Mouse (Mus musculus): Measurements from ENCODE around the gene Ptrh1.
A peak's percentile ranks its signal among the peaks of the same experiment; 100 is the strongest.

Gene Ptrh1

GRCm38 (mm10) chr2:32757056-32757845, 18.3 kb upstream of the Ptrh1 start, which contains the start of gene Tor2a:
TSS of gene Tor2a (plus strand) at chr2:32757234.
- peak; percentile 100 for DNase-seq

GRCm38 (mm10) chr2:32758503-32758902, 17.1 kb upstream of the Ptrh1 start:
- peak; percentile 94 for DNase-seq

DNA sequence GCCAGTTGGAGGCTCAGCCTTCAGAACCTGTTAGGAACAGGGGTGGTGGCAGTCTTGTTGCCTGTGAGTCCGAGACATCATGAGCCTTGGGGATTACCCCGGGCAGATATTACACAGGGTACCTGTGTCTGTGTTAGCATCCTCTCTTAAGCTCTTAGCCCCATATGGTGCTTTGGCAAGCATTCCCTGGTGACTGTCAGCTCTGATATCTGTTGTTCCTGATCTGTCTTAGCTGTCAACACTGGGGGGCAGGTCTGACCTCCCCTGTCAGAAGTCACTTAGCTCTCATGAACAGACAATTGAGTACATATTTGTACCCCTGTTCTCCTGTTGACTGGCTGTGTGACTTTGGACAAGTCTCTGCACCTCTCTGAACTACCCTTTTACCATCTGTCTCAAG, 16.6 kb upstream of the Ptrh1 start:
- peak; percentile 88 for DNase-seq

GRCm38 (mm10) chr2:32761361-32761760, 14.2 kb upstream of the Ptrh1 start:
- DNase-seq = no peak

DNA sequence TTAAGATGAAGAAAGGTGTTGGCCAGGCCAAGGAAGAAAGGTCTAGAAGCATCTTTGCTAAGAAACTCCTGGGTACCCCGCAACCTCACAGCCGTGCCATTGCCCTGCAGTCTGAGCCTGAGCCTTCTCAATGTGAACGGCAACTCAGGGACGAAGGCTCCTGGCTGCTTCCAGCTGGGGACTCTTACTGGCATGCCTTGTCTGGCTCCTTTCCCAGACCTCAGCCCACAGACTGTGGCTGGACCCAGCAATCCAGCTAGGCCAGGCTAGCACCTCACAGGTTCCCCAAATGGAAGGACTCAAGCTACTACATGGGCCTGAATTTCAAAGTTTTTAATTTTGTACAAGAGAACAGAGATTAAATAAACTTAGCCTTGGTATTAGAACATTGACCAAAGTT, 13.7 kb upstream of the Ptrh1 start:
- no peak for DNase-seq

- DNase-seq = no peak
Measured at GRCm38 (mm10) chr2:32763353-32763752, 12.2 kb upstream of the Ptrh1 start.

DNA sequence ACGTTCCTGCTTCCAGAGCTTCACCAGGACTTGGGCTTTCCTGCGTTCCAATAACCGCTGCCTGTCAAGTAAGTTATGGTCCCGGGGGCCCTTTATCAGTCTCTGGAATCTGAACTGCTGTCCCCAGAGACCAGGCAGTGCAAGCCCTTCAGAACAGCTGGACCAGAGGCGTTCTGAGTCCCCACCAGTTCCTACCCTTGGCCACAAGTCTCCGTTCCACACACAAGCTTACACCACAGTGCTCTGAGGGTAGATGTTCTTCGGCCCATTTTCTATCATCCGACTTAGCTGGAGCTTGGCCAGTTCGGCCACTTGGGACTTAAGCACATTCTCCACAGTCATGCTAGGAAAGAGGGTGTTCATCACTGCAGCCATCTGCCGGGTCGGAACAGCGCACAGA, 8.3 kb upstream of the Ptrh1 start:
- no peak for DNase-seq

DNA sequence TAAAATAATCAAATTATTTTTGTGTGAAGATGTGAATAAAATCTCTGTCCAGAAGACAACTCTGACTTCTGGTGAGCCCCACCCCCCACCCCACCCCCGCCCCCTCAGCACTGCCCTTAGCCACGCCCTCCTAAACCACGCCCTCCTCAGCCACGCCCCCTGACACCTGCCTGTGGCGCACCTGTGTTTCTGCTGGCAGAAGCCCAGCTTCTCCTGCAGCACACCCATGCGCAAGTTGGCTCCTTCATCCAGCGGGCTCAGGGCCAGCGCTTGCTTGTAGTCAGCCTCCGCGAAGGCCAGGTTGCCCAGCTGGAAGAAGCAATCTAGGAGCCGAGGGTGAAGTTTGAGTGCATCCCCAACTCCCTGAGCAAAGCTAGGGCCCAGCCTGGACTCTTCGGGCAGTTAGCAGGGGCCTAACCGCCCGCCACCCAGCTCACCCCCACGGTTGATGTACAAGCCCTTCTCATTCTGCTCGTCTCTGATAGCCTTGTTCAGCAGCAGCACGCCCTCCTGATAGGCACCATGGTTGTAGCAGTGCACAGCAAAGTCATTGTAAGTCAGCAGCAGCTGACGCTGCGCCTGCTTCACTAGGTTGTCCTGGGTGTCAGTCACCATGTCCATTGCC, 6.8 kb upstream of the Ptrh1 start:
- no peak for DNase-seq

- DNase-seq = no peak
Measured at GRCm38 (mm10) chr2:32769327-32770085, 6.1 kb upstream of the Ptrh1 start.

DNA sequence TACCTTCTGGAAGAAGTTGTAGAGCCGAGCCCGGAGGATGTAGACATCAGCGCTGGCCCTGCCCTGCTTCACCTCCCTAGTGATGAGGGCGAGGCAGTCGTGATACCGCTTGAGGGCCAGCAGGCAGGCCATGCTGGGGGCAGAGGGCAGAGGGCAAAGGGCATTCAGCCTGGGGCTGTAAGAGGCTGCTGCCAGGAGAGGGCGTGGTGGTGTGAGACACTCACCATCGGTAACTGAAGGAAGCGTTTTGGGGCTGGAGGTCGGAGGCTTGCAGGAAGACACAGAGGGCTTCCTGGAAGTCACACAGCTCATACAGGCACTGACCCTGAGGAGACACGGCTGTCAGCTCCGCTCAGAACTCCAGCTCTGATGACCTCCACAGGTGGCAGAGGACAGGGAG, 3.7 kb upstream of the Ptrh1 start:
- no peak for DNase-seq

DNA sequence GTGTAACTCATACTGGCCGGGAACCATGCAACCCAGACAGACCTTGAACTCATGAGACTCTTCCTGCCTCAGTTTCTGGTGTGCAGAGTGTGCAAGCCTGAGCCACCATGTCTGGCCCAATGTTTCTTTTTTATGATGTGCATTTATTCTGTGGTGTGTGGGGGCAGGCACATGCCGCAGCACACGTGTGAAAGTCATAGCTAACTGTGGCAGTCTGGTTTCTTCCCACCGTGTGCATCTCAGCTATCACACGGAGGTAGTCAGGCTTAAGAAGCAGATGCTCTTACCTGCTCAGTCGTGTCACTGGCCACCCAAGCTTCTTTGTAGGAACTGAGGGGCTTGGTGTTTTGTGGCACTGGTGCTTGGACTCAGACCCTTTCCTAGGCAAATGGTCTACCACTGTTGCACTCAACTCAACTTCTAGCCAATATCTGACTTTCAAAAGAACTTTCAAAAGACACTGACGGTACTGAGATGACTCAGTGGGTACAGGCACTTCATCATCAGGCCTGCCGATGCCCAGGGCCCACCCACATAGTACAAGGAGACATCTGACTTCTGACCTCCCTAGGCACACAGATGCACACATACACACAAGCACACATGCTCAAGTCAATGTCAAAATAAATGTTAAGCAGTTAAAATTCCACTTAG, 2.8 kb upstream of the Ptrh1 start:
- no peak for DNase-seq

GRCm38 (mm10) chr2:32776192-32776591, 606 bp downstream of the Ptrh1 start:
- peak; percentile 95 for DNase-seq

DNA sequence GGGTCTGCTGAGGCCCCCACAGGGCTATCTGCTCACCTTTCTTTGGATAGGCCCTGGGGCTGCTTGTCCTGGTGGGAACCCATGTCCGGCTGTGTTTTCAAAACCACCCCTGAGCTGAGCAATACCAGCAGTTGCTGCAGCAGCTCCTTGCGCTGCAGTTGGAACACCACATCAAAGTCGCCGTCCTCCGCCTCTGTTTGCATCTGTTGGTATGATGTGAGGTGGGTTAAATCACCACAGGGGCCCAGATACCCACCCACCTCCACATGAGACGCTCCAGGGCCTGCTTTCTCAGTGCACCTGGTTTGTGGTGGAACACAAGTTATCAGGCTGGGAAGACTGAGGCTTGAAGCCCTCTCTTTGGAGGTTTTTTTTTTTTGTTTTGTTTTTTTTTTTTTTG, 2.5 kb downstream of the Ptrh1 start:
- DNase-seq = no peak

DNA sequence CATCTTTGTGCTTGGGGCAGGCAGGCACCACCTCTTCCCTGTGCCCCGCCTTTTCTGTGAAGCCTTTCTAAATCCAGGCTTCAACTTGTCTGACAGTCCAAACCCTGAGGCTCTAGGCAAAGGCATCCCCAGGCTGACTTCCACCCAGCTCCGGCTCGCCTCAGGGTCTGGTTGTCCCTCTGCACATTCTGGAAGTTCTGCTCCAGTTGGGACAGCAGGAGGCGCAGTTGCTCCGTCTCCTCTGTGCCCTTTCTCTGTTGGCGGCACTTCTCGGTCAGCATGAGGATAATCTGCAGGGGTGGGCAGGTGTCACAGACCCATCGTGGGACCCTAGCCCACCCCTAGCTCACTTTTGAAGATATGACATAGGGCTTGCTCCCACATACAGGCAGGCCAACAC, 3.5 kb downstream of the Ptrh1 start:
- peak; percentile 94 for DNase-seq

DNA sequence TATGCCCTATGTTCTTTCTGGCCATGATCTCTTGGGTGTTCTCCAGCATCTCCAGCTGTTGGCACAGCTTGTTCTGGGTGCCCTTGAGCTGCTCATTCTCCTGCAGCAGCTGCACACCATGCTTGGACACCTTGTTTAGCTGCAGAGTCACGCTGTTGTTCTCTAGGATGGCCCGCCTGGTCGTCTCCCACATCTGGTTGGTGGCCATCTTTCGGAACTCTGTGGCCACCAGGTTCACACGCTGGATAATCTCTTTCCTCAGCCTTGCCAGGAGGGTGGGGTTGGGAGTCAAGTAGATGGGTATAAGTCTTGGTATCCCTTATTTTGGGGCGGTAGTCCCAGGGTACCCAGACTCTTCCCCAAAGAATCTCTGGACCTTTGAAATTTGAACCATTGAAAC, 4.1 kb downstream of the Ptrh1 start:
- peak; percentile 88 for DNase-seq

DNA sequence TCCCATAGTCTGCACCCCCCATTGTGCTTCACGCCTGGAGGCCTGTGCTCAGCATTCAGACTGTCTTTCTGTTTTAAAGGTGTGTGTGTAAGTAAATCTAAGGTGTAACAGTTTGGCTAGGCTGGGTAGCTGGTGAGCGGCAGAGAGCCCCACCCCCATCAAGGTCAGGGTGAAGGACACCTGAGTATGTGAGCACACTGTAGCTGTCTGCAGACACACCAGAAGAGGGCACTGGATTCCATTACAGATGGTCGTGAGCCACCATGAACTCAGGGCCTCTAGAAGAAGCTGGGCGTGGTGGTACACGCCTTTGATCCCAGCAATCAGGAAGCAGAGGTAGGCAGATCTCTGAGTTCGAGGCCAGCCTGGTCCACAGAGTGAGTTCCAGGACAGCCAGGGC, 6.1 kb downstream of the Ptrh1 start:
- DNase-seq = no peak

DNA sequence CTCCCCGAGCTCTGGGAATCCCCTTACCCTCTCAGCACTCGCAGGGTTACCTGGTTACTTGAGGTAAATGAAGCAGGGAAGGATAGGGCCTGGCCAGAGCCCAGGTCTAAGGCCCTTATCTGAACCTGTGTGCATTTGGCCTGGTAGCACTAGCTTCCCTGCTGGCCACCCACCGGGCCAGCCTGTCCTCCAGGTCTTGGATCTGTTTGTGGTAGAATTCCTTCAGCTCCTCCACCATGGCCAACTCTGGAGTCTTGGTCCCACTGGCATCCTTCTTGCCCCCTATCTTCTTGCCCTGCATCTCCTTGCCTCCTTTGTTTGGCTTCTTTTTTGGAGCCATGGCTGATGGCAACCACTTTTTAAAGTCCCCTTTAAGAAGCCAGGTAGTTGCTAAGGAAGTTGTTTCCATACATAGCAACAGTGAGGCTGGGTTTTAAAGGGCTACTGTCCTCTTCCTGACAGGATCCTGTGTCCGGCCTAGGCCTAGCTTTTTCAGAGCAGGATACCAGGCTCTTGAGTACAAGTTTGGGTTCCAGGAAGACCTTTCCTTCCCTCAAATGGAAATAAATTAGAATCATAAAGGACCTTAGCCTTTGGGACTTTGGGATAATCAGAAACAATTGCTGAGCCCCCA, 8.6 kb downstream of the Ptrh1 start, which contains the start of gene Cfap157:
Cfap157 (minus strand) TSS at position 381 of the 634 bp plus-strand sequence.
- peak; percentile 93 for DNase-seq

DNA sequence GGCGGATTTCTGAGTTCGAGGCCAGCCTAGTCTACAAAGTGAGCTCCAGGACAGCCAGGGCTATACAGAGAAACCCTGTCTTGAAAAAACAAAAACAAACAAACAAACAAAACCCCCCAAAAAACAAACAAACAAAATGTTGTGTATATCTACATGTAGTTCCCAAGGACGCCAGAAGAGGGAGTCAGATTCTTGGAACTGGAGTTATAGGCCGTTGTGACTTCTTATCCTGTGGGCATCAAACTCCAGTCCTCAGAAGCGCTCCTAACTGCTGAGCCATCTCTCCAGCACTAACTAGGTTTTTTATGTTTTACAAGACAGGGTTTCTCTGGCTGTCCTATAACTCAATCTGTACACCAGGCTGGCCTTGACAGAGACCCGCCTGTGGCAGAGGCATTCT, 11.6 kb downstream of the Ptrh1 start:
- DNase-seq = no peak

DNA sequence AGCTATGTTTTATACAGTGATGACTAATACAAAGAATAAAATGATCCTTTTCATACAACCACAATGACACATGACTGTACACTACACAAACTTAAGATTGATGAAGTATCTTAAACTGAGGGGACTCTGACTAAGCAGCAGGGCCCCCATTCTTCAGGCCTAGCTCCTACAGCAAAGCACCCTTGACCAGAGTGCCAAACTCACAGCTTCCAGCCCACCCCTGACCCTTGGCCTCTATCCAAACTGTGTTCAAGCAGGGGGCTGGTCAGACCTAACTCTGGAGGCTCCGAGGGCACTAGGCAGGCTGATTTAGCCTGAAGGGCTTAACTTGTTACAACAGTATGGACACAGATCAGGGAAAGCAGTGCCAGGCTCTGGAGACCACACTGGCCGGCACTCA, 13.0 kb downstream of the Ptrh1 start:
- DNase-seq = no peak

DNA sequence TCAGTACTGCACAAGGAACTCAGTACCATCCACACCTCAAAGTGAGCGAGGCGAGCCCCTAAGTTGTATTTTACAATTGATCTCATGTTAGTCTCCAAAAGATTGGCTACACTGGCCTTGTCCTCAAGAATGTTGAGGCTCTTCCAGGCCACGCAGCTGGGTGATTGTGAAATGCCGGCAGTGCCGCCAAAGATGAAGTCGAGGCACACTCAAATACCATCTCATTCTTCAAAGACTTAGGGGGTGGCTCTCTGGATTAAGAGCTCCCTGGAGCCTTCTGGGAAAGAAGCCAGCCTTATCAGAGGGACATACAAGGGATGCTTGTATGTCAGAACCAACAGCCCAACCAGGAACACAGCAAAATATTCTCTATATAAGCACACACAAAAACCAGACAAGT, 15.7 kb downstream of the Ptrh1 start:
- DNase-seq = peak; percentile 98

- no peak for DNase-seq
Measured at GRCm38 (mm10) chr2:32795748-32796418, 20.3 kb downstream of the Ptrh1 start.
